Comparison of ENCODE assay signal across 10 mouse cellular contexts in genomic region chr14:24579153-24579795, GRCm38 (mm10).
A peak's percentile ranks its signal among the peaks of the same experiment; 100 is the strongest.
DNase-seq lines count a peak whose midpoint lies in the region; ATAC-seq lines count a peak whose summit lies in the region.
"Had no signal": no experiment of that assay in that cellular context is flagged by ENCODE, and none has a peak within 500 bp of the region (broad histone marks: within the 10 kb centered on the region; RNA-seq: fewer than 3 reads in every experiment).

No protein-coding gene starts in this region.

- H3K27ac ChIP-seq in embryonic facial prominence, embryonic 11.5 days (replicated peaks; ENCODE audit: low read depth, low read length), result no peak overlapping the region; the same call in 1 of the 2 replicates
- peak overlapping the region; percentile 72 for H3K27ac ChIP-seq in midbrain, embryonic 11.5 days (ENCODE audit: low read depth, low read length)
- no peak overlapping the region for H3K27ac ChIP-seq in kidney, embryonic 14.5 days (ENCODE audit: low read depth, low read length)

- H3K4me2 ChIP-seq in embryonic facial prominence, embryonic 11.5 days (ENCODE audit: low read depth, low read length), result no peak overlapping the region
- no peak overlapping the region for H3K4me2 ChIP-seq in midbrain, embryonic 11.5 days
- no peak overlapping the region for H3K4me2 ChIP-seq in kidney, embryonic 14.5 days (replicated peaks; ENCODE audit: low read depth, low read length)

- no peaks in the 10 kb centered on the region for H3K4me1 ChIP-seq in embryonic facial prominence, embryonic 11.5 days (ENCODE audit: control insufficient read depth, insufficient read depth, low read length)
- peaks cover 14% of the 10 kb centered on the region for H3K4me1 ChIP-seq in midbrain, embryonic 11.5 days (ENCODE audit: control insufficient read depth, insufficient read depth, low read length)
- H3K4me1 ChIP-seq in kidney, embryonic 14.5 days (ENCODE audit: control insufficient read depth, insufficient read depth, low read length), result no peaks in the 10 kb centered on the region
- H3K4me1 ChIP-seq: megakaryocyte, embryonic 14.5 days had no signal

- no peaks in the 10 kb centered on the region for H3K36me3 ChIP-seq in embryonic facial prominence, embryonic 11.5 days (replicated peaks; ENCODE audit: control insufficient read depth, insufficient read depth, low read depth, low read length)
- H3K36me3 ChIP-seq in midbrain, embryonic 11.5 days (ENCODE audit: control insufficient read depth, insufficient read depth, low read length), result no peaks in the 10 kb centered on the region
- H3K36me3 ChIP-seq in kidney, embryonic 14.5 days (ENCODE audit: control insufficient read depth, insufficient read depth, low read length), result no peaks in the 10 kb centered on the region

- no peak overlapping the region for H3K4me3 ChIP-seq in embryonic facial prominence, embryonic 11.5 days (ENCODE audit: low read depth, low read length)
- no peak overlapping the region for H3K4me3 ChIP-seq in midbrain, embryonic 11.5 days (ENCODE audit: low read depth, low read length)
- no peak overlapping the region for H3K4me3 ChIP-seq in kidney, embryonic 14.5 days (ENCODE audit: low read length)
- H3K4me3 ChIP-seq: erythroblast, embryonic 14.5 days; megakaryocyte, embryonic 14.5 days had no signal

- no peak for ATAC-seq in embryonic facial prominence, embryonic 11.5 days (replicated peaks; ENCODE audit: insufficient number of reproducible peaks, low FRiP score, low TSS enrichment, low read depth)
- 0 out of 2 replicates have a peak, but pooled peaks have one; percentile 24 for ATAC-seq in midbrain, embryonic 11.5 days (ENCODE audit: low FRiP score)
- ATAC-seq in kidney, embryonic 14.5 days (ENCODE audit: low FRiP score, low TSS enrichment), result no peak

- H3K9ac ChIP-seq in embryonic facial prominence, embryonic 11.5 days (replicated peaks; ENCODE audit: low read length), result no peak overlapping the region; the same call in 1 of the 2 replicates
- H3K9ac ChIP-seq in midbrain, embryonic 11.5 days (ENCODE audit: low read length), result peak overlapping the region; percentile 49
- H3K9ac ChIP-seq in kidney, embryonic 14.5 days (ENCODE audit: low read depth, low read length), result no peak overlapping the region

- peak; percentile 11 for DNase-seq in gastrocnemius, postnatal 10 days
- DNase-seq in gastrocnemius, adult 8-10 months (ENCODE audit: low spot score in 2 of 2), result no peak
- DNase-seq in embryonic facial prominence, embryonic 11.5 days (ENCODE audit: low spot score), result peak; percentile 6
- DNase-seq in heart, postnatal 4 days, result peak; percentile 18
- peak; percentile 91 for DNase-seq in midbrain, embryonic 11.5 days (ENCODE audit: low spot score, missing footprints)
- no peak for DNase-seq in urinary bladder, postnatal 36 days (ENCODE audit: low spot score in 2 of 2)
- no peak for DNase-seq in spleen, postnatal 14 days (ENCODE audit: low spot score in 2 of 2)

- no peaks in the 10 kb centered on the region for H3K27me3 ChIP-seq in embryonic facial prominence, embryonic 11.5 days (ENCODE audit: control insufficient read depth, insufficient read depth, low read length)
- no peaks in the 10 kb centered on the region for H3K27me3 ChIP-seq in midbrain, embryonic 11.5 days (ENCODE audit: control insufficient read depth, insufficient read depth, low read length)
- no peaks in the 10 kb centered on the region for H3K27me3 ChIP-seq in kidney, embryonic 14.5 days (ENCODE audit: control insufficient read depth, insufficient read depth, low read length)

- no peaks in the 10 kb centered on the region for H3K9me3 ChIP-seq in embryonic facial prominence, embryonic 11.5 days (replicated peaks; ENCODE audit: control insufficient read depth, low read length)
- H3K9me3 ChIP-seq in midbrain, embryonic 11.5 days (ENCODE audit: control insufficient read depth, low read length), result no peaks in the 10 kb centered on the region
- 0 out of 2 replicates have a peak, but pooled peaks cover 3% of the 10 kb centered on the region for H3K9me3 ChIP-seq in kidney, embryonic 14.5 days (ENCODE audit: control insufficient read depth, low read length)
- H3K9me3 ChIP-seq: megakaryocyte, embryonic 14.5 days had no signal

- WGBS in embryonic facial prominence, embryonic 11.5 days, result 20% methylated on average over 9 of the region's 9 CpGs
- 12% methylated on average over 9 of the region's 9 CpGs for WGBS in midbrain, embryonic 11.5 days
- WGBS in kidney, embryonic 14.5 days, result 29% methylated on average over 9 of the region's 9 CpGs

Comparison
In these comparisons a context has a peak if more than half of its experiments do, and no peak if none do; other contexts are left out.
1. DNase-seq: peak in gastrocnemius, postnatal 10 days (single experiment), embryonic facial prominence, embryonic 11.5 days (single experiment), heart, postnatal 4 days (single experiment) and midbrain, embryonic 11.5 days (single experiment); none in gastrocnemius, adult 8-10 months (0 of 2), urinary bladder, postnatal 36 days (0 of 2) and spleen, postnatal 14 days (0 of 2).